Mouse (Mus musculus) thymus, postnatal 25 days (tissue): ENCODE measurements around the gene Ank3.

Experiments used
- DNase-seq: peaks from one replicate; pipeline ENCODE4 v3.0.0; 2022

Gene Ank3

GRCm38 (mm10) chr10:69485191-69485786, 86.7 kb downstream of the Ank3 start:
- DNase-seq: no peak

GRCm38 (mm10) chr10:69490182-69490581, 91.6 kb downstream of the Ank3 start:
- no peak for DNase-seq

GRCm38 (mm10) chr10:69491975-69492374, 93.4 kb downstream of the Ank3 start:
- DNase-seq: no peak

GRCm38 (mm10) chr10:69497382-69497781, 98.8 kb downstream of the Ank3 start:
- DNase-seq: no peak

DNA sequence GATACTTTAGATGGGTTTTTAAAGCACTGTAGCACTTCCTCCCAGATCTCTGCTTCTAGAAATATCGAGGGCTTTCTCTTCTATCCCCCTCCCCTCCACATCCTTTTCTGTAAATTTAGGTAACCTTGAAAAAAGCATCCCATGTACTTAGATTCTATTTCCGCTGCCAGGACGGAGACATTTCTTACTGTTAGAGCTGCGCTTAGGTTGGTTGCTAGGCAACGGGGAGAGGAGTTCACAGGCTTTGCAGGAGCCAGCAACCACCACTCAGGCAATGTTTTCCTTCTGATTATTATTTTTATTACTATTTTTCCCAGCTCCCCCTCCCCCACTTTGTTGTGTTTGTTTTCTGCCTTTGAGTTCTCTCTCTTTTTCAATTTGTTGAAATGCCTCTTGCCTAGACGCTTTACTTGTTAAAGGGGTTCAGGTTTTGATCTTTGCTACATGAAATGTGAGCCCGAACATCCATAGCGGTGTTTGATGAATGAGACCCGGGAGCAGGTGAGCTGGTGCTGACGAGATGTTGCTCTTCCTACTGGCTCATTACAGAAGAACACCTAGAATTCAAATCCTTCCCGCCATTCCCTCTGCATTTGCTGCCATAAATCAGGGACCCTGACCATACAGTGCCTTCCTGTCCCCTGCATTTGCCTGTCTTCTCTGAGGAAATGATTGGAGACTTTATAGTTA, 101.7 kb downstream of the Ank3 start:
- no peak for DNase-seq

DNA sequence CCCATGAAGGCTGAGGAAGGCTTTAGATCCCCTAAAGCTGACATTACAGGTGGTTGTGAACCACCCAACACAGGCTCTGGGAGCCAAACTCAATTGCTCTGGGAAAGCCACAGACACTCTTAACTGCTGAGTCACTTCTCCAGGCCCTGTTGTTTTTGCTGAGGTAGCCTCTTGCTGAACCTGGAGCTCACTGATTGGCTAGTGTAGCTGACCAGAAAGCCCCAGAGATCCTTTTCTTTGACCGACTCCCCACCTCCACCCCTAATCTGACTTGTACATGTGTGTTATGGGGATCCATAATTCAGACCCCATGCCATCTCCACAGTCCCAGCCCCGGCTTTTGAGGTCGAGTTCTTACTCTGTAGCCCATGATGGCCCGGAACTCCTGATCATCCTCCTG, 105.2 kb downstream of the Ank3 start:
- no peak for DNase-seq

- DNase-seq: no peak
These were observed 109.1 kb downstream of the Ank3 start for GRCm38 (mm10) chr10:69507719-69508118.

DNA sequence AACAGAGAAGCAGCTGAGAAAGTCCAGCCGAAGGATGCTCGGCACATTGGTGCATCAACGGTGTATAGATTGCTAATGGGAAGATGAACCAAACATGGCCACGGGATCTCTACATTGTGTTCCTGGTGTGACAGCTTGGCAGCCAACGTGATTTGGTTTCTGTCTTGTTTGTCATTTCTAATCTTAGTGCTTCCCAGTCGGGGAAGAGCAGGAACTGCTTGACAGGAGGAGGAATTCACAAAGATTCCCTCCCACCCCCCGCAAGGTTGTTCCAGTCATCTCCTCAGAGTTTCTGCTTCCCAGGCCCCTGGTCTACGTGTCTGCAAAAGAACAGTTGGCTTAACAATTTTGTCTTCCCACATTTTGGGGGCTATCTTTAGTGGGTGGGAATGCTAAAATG, 111.8 kb downstream of the Ank3 start:
- DNase-seq: no peak

- DNase-seq: no peak
These were observed 112.7 kb downstream of the Ank3 start for GRCm38 (mm10) chr10:69511234-69511633.

DNA sequence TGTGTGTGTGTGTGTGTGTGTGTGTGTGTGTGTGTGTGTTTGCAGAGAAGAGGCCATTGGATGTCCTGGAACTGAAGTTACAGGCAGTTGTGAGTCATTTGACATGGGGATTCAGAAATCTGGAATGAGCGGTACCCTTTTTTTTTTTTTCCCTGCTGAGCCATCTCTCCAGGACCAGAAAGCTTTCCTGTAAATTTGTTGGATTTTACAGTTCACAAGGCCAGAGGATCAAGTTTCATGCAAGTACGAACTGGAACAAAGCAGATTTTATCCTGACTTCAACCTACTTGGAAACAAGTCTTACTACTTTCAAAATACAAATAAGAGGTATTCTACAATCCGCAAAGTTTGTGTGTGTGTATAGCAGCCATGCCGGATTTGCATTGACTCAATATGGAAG, 123.4 kb downstream of the Ank3 start:
- no peak for DNase-seq

DNA sequence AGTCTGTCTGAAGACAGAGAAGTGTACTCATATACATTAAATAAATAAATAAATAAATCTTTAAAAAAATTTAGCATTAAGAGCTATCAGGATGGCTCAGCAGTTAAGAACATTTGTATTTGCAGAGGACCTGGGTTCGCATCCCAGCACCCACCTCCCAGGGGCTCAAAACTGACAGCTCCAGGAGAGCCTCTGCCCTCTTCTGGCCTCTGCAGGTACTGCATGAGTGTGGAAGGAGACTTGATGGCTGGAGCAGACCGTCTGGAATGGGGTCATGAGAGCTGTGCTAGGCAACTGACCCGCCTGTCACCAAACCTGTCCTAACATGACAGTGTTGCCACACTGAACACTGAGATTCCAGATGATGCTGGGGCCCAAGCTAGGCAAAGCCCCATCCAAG, 124.6 kb downstream of the Ank3 start:
- DNase-seq: peak; percentile 35

GRCm38 (mm10) chr10:69527318-69527717, 128.7 kb downstream of the Ank3 start:
- DNase-seq: no peak

DNA sequence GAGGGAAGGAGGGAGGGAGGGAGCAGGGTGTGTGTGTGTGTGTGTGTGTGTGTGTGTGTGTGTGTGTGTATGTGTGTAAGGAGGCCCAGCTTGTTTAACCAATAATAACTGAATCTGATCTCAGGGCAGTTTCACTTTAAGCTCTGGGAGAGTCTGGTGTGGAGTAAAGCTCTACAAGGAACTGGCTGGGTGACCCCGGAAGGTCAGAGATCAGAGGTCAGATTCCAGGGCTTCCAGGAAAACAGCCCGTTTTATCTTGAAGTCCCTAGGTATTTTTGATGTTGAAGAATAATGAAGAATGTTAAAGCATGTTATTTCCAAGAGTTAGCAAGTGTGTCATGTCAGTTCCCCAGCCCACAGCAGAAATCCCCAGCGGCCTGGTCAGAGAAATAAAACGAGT, 130.2 kb downstream of the Ank3 start:
- DNase-seq: no peak

DNA sequence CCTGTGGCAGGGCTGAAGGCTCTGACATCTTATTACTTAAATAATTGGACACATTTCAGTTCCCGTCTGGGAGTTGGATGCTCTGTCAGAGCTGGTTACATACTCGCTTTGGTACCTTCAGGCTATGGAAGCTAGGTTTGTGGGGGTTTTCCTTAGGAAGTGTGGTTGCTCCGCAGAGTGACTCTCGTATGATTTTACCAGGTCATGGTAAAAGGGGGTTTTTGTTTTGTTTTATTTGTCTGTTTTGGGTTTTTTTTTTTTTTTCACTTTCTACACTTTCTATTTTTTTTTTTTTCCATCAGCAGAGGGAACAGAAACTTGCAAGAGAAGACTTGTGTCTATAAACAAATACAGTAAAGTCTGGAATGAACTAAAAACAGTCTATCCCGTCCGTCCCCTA, 131.8 kb downstream of the Ank3 start:
- DNase-seq: no peak

- peak; percentile 14 for DNase-seq
These were observed 133.0 kb downstream of the Ank3 start for GRCm38 (mm10) chr10:69531569-69531968.

- no peak for DNase-seq
These were observed 133.7 kb downstream of the Ank3 start for GRCm38 (mm10) chr10:69532169-69532730.

DNA sequence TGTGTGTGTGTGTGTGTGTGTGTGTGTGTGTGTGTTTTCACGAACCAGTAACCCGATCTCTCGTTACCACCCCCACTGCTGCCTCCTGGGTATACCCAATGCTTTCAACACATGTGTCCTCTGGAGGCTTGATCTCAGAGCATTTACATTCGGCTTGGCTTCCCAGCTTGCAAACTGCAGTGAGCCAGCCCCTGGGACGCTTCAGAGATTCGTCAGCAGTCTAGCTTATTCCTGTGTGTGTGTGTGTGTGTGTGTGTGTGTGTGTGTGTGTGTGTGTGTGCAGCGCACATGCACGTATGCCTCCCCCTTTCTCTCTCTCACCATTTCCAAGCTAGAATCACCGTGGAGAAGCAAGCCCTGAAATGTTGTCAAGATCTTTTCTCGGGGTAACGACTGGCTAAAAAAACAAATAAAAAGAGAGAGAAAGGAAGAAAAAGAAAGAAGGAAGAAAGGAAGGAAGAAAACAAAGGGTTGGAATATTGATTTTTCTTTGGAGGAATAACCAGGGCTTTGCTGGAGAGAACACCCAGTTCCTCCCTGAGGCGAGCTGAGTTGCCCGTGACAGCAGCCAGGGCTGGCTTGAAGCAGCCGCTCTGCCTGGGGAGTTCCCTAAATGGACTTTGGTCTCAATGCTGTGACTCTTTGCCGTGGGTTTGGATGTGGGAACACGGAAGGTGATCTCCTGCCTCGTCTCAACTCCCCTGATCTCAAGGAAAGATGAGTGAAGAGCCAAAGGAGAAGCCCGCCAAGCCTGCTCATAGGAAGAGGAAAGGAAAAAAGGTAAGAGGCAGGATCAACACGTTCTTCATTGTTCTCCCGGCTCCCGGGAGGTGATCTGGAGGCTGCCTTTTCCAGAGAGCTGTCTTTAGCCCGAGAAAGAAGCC, 135.2 kb downstream of the Ank3 start:
- no peak for DNase-seq

GRCm38 (mm10) chr10:69534716-69535115, 136.1 kb downstream of the Ank3 start:
- DNase-seq: no peak

- DNase-seq: no peak
These were observed 136.8 kb downstream of the Ank3 start for GRCm38 (mm10) chr10:69535123-69535930.

- no peak for DNase-seq
These were observed 137.3 kb downstream of the Ank3 start for GRCm38 (mm10) chr10:69535931-69536200.

GRCm38 (mm10) chr10:69536372-69537075, 138.0 kb downstream of the Ank3 start:
- DNase-seq: no peak

DNA sequence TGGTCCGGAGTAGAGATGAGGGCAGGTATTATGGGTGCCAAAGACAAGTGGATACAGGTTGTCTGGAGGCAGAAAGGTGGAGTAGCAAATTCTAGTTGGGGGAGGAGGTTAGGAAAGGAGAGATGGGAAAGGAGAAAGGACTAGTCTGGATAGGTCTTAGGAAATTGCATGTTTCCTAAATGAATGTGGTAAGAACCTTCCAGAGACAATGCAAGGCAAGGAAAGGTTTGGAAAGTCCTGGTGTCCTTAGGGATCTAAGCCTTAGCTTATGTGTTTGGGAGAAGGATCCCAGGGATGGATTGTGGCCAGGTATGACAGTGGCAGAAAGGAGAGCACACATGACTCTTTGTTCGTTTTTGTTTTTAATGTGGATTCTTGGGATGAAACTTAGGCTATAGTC, 139.7 kb downstream of the Ank3 start:
- no peak for DNase-seq
